Mouse (Mus musculus) hindbrain, embryonic 10.5 days (tissue): ENCODE measurements at regions not wholly inside any gene's neighbourhood (a gene's known extent, or its start where the extent isn't known, plus 50 kb on each side); places are given as distances from the start of the nearest gene placed in this dataset.

Source experiments
- DNase-seq: peaks from one replicate; pipeline ENCODE4 v3.0.0-alpha.2; 2017; ENCODE audit warnings: low spot score
- H3K27ac ChIP-seq: fragments of 300-500 bp; sonication (generic); 2 replicates; pipeline ENCODE4 v1.5.1; 2016; ENCODE audit warnings: mild to moderate bottlenecking, moderate library complexity
- H3K27me3 ChIP-seq: fragments of 300-500 bp; sonication (generic); 2 replicates; pipeline ENCODE4 v1.6.1; 2016; ENCODE audit warnings: mild to moderate bottlenecking; ENCODE audit not compliant: poor library complexity, insufficient read depth, severe bottlenecking
- H3K36me3 ChIP-seq: fragments of 300-500 bp; sonication (generic); 2 replicates; pipeline ENCODE4 v1.6.1; 2016; ENCODE audit warnings: mild to moderate bottlenecking, moderate library complexity
- H3K4me1 ChIP-seq: fragments of 300-500 bp; sonication (generic); replicated peaks from 2 replicates; pipeline ENCODE4 v1.6.1; 2016; ENCODE audit warnings: mild to moderate bottlenecking
- H3K4me3 ChIP-seq: fragments of 300-500 bp; sonication (generic); 2 replicates; pipeline ENCODE4 v1.5.1; 2016; ENCODE audit warnings: mild to moderate bottlenecking, moderate library complexity
- H3K9me3 ChIP-seq: fragments of 300-500 bp; sonication (generic); 2 replicates; pipeline ENCODE4 v1.6.1; 2016; ENCODE audit warnings: mild to moderate bottlenecking, moderate library complexity
- WGBS: fragments of 180-500 bp; shearing (Covaris S2); methylation state at CpG from one replicate; pipeline ENCODE4 v1.1.7; 2016; 5-methylcytosine and 5-hydroxymethylcytosine counted together

GRCm38 (mm10) chr9:68330721-68331120, 322.9 kb upstream of the Rora start:
- no peaks in the 10 kb centered on the region for H3K27me3 ChIP-seq
- WGBS = 86% methylated on average over 3 of the region's 3 CpGs
- H3K27ac ChIP-seq = no peak overlapping the region
- H3K4me1 ChIP-seq = no peaks in the 10 kb centered on the region
- no peak for DNase-seq
- no peak overlapping the region for H3K4me3 ChIP-seq
- no peaks in the 10 kb centered on the region for H3K9me3 ChIP-seq
- H3K36me3 ChIP-seq = no peaks in the 10 kb centered on the region

DNA sequence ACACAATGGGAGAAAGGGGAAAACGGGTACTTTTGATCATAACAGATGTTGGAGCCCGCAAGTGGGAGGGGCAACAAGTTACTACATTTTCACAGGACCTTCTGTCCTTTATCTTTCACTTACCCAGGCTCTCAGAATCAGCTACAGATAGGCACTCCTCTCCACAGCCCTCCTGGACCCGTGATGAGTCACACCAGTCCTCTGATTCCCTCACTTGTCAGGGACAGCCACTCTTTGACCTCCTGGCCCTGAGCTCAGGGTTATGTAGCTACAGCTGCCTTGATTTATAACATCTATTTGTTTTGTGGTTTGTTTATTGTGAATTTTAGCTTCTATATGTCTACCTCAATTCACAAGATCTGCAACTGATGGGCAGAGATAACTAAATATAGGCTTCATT, 312.7 kb upstream of the Rora start:
- WGBS = 71% methylated on average over 3 of the region's 3 CpGs
- H3K36me3 ChIP-seq = no peaks in the 10 kb centered on the region
- no peak overlapping the region for H3K27ac ChIP-seq
- no peaks in the 10 kb centered on the region for H3K9me3 ChIP-seq
- H3K4me1 ChIP-seq = no peaks in the 10 kb centered on the region
- no peak overlapping the region for H3K4me3 ChIP-seq
- DNase-seq = no peak
- no peaks in the 10 kb centered on the region for H3K27me3 ChIP-seq

DNA sequence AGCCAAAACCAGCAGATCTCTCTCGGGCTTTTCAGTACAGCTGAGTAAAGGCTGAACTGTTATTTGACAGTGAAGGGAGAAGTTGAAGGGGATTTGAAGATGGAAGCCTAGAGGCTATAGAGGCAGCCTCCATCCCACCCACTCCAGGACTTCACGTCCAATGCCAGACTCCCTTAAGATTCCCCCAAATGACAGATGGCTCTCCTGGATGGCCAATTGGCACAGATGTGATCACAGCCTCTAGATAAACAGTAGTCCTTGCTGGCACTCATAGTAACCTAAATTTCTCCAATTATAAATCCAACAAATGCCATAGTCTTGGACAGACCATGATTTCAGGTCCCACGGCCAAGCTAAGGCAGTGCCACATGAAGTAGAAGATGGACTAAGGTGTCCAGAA, 312.1 kb upstream of the Rora start:
- no peaks in the 10 kb centered on the region for H3K9me3 ChIP-seq
- H3K27ac ChIP-seq = no peak overlapping the region
- H3K4me3 ChIP-seq = no peak overlapping the region
- DNase-seq = no peak
- WGBS = 90% methylated on average over 3 of the region's 3 CpGs
- H3K4me1 ChIP-seq = no peaks in the 10 kb centered on the region
- H3K36me3 ChIP-seq = no peaks in the 10 kb centered on the region
- H3K27me3 ChIP-seq = no peaks in the 10 kb centered on the region

DNA sequence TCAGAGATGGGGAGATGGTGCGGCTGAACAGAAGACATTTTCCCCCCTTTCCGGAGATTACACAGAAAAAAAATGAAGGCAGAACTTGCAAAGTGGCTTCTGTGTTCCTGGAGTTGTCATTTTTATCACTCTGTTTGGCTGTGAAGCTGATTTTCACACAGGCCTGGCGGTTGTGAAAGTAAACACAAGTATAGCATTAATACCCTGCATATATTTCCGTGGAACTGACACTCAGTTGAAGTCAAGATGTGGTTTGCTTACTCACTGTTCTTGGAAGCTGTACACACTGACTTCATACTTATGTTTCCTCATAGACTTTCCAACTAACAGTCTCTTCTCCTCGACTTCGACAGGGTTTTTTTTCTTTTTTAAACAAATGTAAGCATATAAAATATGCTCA, 306.2 kb upstream of the Rora start:
- H3K9me3 ChIP-seq = no peaks in the 10 kb centered on the region
- 92% methylated on average over 6 of the region's 6 CpGs for WGBS
- H3K36me3 ChIP-seq = no peaks in the 10 kb centered on the region
- DNase-seq = no peak
- H3K4me3 ChIP-seq = no peak overlapping the region
- no peaks in the 10 kb centered on the region for H3K4me1 ChIP-seq
- H3K27ac ChIP-seq = no peak overlapping the region
- no peaks in the 10 kb centered on the region for H3K27me3 ChIP-seq

DNA sequence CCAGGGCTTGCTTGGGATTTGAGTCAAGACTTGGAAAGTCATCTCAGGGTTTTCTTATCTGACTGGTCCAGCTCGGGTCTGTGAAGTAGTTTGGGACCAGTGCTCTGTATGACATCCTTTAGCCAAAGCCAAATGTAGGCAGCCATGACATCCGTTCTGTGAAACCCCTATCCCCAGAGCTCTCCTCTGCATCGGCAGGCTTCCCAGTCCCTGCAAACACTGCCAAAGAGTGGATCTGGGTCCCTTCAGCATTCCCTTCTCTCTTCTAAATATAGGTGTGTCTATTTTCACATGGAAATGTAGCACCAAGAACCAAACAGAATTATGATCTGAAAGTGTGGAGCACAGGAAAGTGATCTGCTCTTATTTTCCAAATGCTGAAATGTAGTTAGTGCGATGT, 302.1 kb upstream of the Rora start:
- H3K9me3 ChIP-seq = no peaks in the 10 kb centered on the region
- no peak for DNase-seq
- H3K4me3 ChIP-seq = no peak overlapping the region
- no peaks in the 10 kb centered on the region for H3K27me3 ChIP-seq
- no peak overlapping the region for H3K27ac ChIP-seq
- 84% methylated on average over 4 of the region's 4 CpGs for WGBS
- H3K36me3 ChIP-seq = no peaks in the 10 kb centered on the region
- no peaks in the 10 kb centered on the region for H3K4me1 ChIP-seq

DNA sequence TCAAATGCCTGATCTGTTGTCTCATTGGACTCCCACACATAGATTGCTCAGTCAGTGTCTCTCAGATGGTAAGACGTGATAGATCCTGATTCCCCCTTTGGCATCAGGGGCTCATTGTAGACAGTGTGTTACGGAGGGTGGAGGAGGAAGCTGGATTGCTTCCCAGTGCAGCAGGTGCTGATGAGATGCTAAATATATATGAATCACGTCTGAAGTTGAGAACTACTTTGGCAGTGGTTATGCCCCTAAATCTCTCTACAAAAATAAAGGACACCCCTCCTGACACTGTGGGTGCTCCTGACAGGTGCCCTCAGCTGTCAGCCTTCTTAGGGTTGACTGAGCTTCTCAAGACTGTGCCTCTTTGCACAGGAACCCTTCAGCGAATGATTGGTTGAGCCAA, 299.1 kb upstream of the Rora start:
- DNase-seq = no peak
- H3K27ac ChIP-seq = no peak overlapping the region
- no peak overlapping the region for H3K4me3 ChIP-seq
- H3K4me1 ChIP-seq = no peaks in the 10 kb centered on the region
- H3K9me3 ChIP-seq = no peaks in the 10 kb centered on the region
- no peaks in the 10 kb centered on the region for H3K27me3 ChIP-seq
- H3K36me3 ChIP-seq = no peaks in the 10 kb centered on the region
- 89% methylated on average over 4 of the region's 4 CpGs for WGBS

DNA sequence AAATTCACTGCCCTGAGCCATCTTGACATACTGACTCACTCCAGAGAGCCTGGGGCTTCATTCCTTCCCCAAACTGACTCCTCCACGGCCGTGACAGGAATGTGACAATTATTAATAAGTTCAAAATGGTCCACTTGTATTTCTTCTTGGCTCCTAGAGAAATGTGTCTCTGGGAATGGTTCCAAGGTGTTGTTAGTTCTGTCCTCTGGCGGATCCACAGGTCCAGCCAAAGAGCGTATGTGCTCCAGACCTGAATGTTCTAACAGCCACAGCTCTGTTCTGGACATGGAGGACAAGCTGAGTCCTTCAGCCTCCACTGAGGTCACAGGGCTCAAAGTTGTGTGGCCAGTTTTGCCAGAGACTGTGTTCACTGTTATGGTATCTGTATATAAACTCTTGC, 297.5 kb upstream of the Rora start:
- Histone ChIP-seq H3K4me1 (no peaks in the 10 kb centered on the region), H3K27me3 (no peaks in the 10 kb centered on the region), H3K4me3 (no peak overlapping the region), H3K9me3 (no peaks in the 10 kb centered on the region), H3K27ac (no peak overlapping the region), H3K36me3 (no peaks in the 10 kb centered on the region)
- no peak for DNase-seq
- WGBS = 91% methylated on average over 4 of the region's 4 CpGs

DNA sequence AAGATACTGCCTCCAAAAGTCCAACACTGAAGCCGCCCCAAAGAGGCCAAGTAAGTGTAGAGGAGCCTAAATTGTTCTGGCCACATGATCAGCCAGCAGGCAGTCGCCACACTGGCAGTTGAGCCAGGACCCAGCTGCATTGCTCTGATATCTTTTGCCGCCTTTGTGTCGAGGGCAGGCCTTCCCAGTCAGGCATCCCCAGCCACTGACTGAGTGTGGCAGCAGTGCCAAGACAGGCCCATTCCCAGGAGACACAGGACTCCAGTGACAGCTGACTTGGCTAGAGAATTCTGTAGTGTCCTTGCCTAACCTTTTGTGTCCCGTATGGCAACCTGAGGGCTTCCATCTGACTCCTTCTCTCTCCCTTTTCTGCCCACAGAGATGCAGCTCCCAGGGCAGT, 296.4 kb upstream of the Rora start:
- DNase-seq = no peak
- Histone ChIP-seq H3K4me3 (no peak overlapping the region), H3K27ac (no peak overlapping the region), H3K4me1 (no peaks in the 10 kb centered on the region), H3K27me3 (no peaks in the 10 kb centered on the region), H3K9me3 (no peaks in the 10 kb centered on the region), H3K36me3 (no peaks in the 10 kb centered on the region)
- 70% methylated on average over 5 of the region's 5 CpGs for WGBS

DNA sequence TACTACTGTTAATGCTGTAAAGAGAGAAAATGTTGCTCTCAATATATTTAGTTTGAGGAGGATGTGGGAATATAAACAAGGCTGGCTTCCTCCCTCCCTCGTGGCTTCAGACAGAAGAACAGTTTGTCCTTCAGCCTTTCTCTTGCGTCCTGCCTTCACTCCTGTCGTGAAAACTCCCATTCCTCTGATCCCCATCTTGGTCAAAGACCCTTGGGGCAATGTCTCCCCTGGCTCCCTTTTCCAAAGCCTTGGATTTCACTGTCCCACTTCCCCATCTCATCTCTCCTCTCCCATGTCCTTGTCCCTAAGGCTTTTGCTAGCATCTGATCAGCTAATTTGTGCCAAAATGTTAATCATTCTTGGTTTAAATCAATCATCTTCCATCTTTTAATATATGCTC, 286.6 kb upstream of the Rora start:
- WGBS = 80% methylated on average over 3 of the region's 3 CpGs
- Histone ChIP-seq H3K27ac (no peak overlapping the region), H3K27me3 (no peaks in the 10 kb centered on the region), H3K4me1 (no peaks in the 10 kb centered on the region), H3K4me3 (no peak overlapping the region), H3K36me3 (no peaks in the 10 kb centered on the region), H3K9me3 (no peaks in the 10 kb centered on the region)
- no peak for DNase-seq

DNA sequence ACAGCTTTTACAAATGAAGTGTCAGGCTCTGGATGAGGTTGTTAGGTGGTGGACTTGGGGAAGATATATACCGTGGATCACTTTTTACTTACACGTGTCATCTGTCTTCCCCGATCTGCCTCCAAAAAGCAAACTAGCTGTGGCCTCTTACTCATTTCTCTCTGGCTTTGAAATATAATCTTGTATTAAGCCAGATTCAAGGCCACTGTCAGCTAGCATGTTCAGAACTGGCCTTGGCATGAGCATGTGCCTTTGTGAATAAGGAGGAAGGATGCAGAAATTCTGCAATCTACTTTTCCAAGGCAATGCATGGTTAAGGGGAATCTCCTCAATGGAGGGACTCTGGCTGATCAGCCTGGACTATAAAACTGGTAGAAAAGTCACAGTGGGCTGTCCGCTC, 286.0 kb upstream of the Rora start:
- no peak overlapping the region for H3K27ac ChIP-seq
- DNase-seq = no peak
- no peaks in the 10 kb centered on the region for H3K36me3 ChIP-seq
- H3K27me3 ChIP-seq = no peaks in the 10 kb centered on the region
- H3K4me3 ChIP-seq = no peak overlapping the region
- H3K4me1 ChIP-seq = no peaks in the 10 kb centered on the region
- H3K9me3 ChIP-seq = no peaks in the 10 kb centered on the region
- 94% methylated on average over 4 of the region's 4 CpGs for WGBS

DNA sequence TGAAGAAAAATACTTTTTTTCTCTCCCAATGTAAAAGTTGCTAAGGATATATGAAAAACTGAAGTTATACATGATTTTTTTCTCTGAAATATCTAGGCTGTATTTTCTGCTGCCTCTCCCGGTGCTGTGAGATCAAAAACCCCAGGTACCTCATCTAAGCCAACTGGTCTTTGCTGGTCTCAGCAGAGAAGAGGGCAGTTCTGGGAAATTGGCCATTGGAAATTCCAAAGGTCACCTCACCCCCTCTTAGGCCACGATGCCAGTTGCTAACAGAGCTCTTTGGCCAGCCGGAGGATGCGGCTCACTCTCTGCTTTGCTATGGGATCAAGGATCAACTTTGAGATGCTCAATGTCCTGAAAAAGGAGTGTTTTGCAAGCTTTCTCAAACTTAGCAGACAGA, 280.9 kb upstream of the Rora start:
- H3K9me3 ChIP-seq = no peaks in the 10 kb centered on the region
- no peaks in the 10 kb centered on the region for H3K27me3 ChIP-seq
- no peak for DNase-seq
- H3K4me3 ChIP-seq = no peak overlapping the region
- 84% methylated on average over 4 of the region's 4 CpGs for WGBS
- H3K27ac ChIP-seq = no peak overlapping the region
- no peaks in the 10 kb centered on the region for H3K4me1 ChIP-seq
- no peaks in the 10 kb centered on the region for H3K36me3 ChIP-seq

GRCm38 (mm10) chr9:68376222-68376621, 277.4 kb upstream of the Rora start:
- Histone ChIP-seq H3K36me3 (no peaks in the 10 kb centered on the region), H3K9me3 (no peaks in the 10 kb centered on the region), H3K27me3 (no peaks in the 10 kb centered on the region), H3K27ac (no peak overlapping the region), H3K4me1 (no peaks in the 10 kb centered on the region), H3K4me3 (no peak overlapping the region)
- 88% methylated on average over 1 of the region's 1 CpGs for WGBS
- no peak for DNase-seq

- Histone ChIP-seq H3K27ac (no peak overlapping the region), H3K4me3 (no peak overlapping the region), H3K36me3 (no peaks in the 10 kb centered on the region), H3K4me1 (no peaks in the 10 kb centered on the region), H3K9me3 (no peaks in the 10 kb centered on the region), H3K27me3 (no peaks in the 10 kb centered on the region)
- 83% methylated on average over 6 of the region's 6 CpGs for WGBS
- no peak for DNase-seq
Observed at GRCm38 (mm10) chr9:68381871-68382270, 271.7 kb upstream of the Rora start.

DNA sequence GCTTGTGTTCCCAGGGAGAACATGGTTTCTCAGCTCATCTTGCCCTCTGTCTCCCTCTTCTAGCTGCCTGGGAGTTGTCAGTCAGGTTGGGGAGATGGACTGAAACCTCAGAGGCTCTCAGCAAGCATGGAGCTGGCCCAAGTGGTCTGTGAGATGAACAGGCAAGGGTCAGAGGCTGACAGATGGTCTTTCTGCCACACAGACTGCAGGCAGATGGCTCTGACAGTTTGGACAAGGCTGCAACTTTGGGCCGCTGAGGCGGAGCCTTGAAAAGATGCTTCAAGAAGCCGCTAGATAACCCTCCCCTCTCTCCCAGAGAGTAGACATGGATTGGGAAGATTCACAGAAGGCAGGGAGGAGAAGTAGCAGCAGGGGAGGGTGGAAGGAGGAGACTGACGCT, 252.7 kb upstream of the Rora start:
- H3K4me3 ChIP-seq = no peak overlapping the region
- H3K27ac ChIP-seq = peak overlapping the region; percentile 17; the same call in 1 of the 2 replicates
- 61% methylated on average over 4 of the region's 4 CpGs for WGBS
- peak; percentile 25 for DNase-seq
- peaks cover 17% of the 10 kb centered on the region for H3K4me1 ChIP-seq
- H3K36me3 ChIP-seq = no peaks in the 10 kb centered on the region
- H3K9me3 ChIP-seq = no peaks in the 10 kb centered on the region
- H3K27me3 ChIP-seq = no peaks in the 10 kb centered on the region
